Mouse (Mus musculus) megakaryocyte-erythroid progenitor cell, adult 5-6 weeks (primary cell): ENCODE data around the gene Capn2. TPM values are rescaled to one million over a fixed set of nuclear protein-coding genes. Genes with fewer than 3 reads are reported as not detected.

Experiments
- ATAC-seq: replicated peaks from 2 replicates; pipeline ENCODE4 v1.8.0; 2016; ENCODE audit warnings: mild to moderate bottlenecking, inconsistent platforms; ENCODE audit not compliant: severe bottlenecking, poor library complexity, low FRiP score, low TSS enrichment
- total RNA-seq, 2 experiments: library from RNA; stranded (forward) in 1 of 2; stranded (reverse) in 1 of 2; fragments of 200-1000, 215-1000 nt in 1 of 2; fragments of >200 nt in 1 of 2; fragmentation: Nextera tagmentation in 1 of 2; gene quantifications; 2 replicates each; pipeline ENCODE4 v1.2.3; 2014 to 2017

Gene Capn2
- total RNA-seq, 2 experiments from 2014 or later: 2.4 to 7.2 TPM

- peak; percentile 71 for ATAC-seq
Observed at GRCm38 (mm10) chr1:182527921-182528858, 10.8 kb upstream of the Capn2 start.

- no peak for ATAC-seq
Observed at GRCm38 (mm10) chr1:182527261-182527766, 9.9 kb upstream of the Capn2 start.

DNA sequence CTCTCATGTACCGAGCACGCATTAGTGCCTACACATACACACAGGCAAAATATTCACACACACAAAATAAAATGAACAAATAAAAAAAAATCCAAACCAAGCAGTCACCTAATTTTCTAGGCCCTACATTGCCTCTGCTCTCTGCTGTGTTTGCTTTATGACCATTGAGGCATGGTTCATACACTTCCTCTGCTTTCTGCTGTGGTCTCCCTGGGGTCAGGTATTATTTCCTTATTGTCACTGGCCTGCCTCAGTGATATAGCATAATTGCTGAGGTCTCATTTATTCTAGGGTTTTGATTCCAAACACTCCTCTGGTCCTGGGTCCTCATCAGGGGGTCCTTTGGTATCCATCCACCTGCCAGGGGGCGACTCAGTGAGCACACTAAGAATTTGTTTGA, 8.2 kb upstream of the Capn2 start:
- no peak for ATAC-seq

DNA sequence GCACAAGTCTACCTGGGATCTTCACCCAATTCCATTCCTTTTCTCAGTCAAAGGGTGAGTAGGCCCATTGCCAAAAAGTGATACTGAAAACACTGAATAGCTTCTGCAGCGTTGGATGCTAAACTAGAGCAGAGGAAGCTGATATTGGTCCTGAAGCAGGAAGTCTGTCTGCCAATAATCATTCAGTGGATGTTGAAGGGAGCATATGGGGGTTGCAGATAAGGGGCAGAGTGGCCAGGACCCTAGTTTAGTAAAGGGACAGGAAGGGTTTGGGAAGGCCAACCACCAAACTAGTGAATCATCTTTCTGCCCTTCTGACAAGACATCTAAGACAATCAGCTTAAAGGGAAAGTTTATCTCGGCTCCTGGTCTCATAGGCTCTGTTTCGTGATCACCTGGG, 6.3 kb upstream of the Capn2 start:
- ATAC-seq: no peak

GRCm38 (mm10) chr1:182522961-182523360, 5.6 kb upstream of the Capn2 start:
- no peak for ATAC-seq

- ATAC-seq: no peak
Observed at GRCm38 (mm10) chr1:182520938-182521500, 3.6 kb upstream of the Capn2 start.

DNA sequence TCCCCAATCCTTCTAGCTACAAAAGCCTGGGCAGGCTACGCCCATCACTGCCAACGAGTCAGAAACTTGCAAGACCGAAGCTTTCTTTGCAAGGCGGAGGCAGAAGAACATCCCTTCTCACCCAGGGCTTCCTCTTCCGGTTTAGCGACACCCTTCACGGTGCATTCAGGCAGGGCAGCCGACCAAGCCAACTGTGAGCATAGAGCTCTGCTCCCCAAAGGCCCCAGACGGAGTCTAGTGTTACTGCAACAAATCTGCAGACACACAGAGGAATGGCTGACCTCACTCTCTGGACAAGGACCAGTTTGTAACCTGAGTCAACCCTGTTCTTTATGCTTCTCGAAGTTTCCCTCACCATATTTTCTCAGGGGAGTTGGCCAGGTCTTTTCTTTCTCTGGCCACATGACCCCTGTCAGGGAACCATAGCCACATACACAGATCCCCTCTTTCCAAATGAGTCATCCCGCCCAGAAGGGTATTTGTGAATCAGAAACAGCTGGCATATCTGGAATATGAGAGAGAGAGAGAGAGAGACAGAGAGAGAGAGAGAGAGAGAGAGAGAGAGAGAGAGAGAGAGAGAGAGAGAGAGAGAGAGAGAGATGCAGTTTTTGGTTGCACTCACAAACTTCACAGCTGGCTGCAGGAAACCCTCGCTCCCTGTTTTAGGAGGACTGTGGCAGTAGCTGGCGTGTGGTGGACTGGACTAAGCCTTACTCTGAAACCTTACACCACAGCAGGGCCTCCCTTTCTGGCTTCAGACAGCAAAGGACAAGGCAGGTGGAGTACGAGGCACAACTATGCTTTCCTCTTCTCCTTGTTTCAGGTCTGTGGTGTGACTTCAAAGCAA, 2.9 kb upstream of the Capn2 start:
- no peak; the same call in 1 of the 2 replicates for ATAC-seq

GRCm38 (mm10) chr1:182519341-182519740, 1.9 kb upstream of the Capn2 start:
- ATAC-seq: no peak

GRCm38 (mm10) chr1:182518811-182519210, 1.4 kb upstream of the Capn2 start:
- ATAC-seq: no peak

DNA sequence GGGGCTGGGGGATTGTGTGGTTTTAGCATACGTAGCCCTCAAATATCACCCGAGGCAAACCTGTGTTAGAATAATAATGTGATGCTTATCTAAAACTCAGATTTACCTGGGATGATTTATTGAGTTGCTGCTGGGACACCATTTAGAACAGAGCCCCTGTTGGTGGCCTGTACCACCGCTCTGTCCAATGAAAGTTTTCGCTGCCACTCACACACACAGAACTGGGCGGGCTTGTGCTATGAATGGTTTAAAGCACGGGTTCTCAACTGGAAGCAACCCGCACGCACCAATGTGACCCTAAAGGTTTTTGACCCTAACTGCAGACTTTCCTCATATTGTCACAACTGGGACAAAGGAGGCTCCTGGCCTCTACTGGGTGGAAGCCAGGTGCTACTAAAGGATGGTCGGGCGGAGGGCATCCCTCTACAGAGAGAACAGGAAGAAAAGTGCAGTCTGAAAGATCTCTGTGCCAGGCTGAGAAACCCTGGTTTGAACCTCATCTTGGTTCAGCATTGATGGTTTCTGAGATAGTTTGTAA, 804 bp upstream of the Capn2 start:
- no peak for ATAC-seq

DNA sequence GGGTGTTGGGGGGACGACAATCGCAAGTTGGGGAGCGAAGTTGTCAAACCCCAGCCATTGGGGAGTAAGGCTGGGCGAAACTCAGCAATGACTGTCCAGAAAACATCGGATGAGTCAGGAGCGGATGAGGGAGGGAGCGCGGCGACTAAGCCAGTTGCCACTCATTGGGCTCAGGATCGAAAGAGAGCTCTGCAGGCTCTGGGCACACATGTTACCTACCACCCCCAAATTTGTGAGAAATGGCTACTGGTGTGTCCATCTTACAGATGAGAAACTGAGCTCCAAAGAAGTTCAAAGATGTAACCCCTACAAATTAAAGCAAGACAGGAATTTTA, 236 bp upstream of the Capn2 start:
- ATAC-seq: no peak

- no peak for ATAC-seq
Observed at GRCm38 (mm10) chr1:182514803-182515590, 2.4 kb downstream of the Capn2 start.

DNA sequence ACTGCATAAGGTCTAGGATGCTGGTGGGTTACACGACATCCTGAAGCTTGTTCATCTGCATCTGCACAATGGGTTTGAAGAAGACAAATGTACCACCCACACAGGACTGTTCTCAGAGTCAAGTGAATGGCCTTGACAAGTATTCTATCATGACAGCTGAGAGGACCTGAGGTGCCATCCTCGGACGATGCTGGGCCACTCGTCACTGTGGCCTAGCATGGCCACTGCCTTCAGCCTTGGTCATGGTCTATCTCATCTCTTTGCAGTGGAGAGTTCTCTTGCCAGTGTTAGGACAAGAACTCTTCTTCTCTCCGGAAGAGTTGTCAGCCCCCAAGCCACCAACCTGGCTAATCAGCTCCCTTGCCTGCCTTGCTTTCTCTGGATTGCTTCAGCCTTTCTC, 3.7 kb downstream of the Capn2 start:
- no peak for ATAC-seq

GRCm38 (mm10) chr1:182512901-182513410, 4.5 kb downstream of the Capn2 start:
- ATAC-seq: no peak

DNA sequence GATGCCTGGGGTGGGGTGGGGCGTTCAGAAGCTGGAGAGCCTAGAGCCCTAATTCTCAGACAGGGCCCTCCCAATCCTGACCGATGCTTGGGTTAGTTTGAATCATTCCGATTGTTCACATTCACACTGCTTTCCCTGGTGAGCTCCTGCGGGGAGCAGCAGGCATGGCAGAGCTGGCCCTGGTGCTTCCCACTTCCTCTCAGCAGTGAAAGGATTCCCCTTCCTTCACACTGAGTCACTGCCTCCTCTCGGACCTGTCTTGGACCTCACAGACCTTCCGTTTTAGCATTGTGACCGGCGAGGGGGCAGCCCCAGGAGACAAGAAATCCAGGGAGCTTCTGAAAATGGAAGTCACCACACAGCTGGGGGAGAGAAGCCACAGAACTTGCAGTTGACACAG, 5.6 kb downstream of the Capn2 start:
- ATAC-seq: no peak

GRCm38 (mm10) chr1:182511073-182511472, 6.3 kb downstream of the Capn2 start:
- no peak for ATAC-seq

DNA sequence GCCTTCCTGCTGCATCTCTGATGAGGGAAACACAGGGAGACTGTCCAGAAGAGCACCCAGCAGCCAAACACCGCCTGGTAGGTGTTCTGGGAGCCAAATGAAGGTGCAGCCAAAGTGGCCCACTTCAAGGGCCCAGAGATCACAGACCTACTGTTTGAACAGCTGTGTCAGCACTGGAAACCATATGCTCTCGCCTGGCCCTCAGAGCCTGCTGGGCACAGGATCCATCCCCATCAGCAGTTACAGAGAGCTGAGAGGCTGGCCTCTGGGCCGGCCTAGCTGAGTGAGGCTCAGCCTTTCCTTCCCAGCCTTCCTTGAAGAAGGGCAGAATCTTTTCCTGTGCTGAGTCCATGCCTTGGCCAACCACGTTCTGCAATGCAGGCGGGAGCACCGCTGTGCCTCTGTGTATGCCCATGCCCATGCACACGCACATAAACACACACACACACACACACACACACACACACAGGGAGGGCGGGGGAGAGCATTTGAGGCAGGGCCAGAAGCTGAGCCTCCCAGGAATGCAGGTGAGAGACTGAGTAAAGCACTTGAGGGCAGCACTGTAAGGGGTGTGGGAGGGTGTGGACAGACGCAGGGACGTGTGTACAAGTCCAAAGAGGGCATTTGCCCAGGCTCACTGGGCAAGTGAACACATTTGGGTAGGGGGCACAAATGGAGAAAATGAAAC, 8.2 kb downstream of the Capn2 start:
- ATAC-seq: no peak

DNA sequence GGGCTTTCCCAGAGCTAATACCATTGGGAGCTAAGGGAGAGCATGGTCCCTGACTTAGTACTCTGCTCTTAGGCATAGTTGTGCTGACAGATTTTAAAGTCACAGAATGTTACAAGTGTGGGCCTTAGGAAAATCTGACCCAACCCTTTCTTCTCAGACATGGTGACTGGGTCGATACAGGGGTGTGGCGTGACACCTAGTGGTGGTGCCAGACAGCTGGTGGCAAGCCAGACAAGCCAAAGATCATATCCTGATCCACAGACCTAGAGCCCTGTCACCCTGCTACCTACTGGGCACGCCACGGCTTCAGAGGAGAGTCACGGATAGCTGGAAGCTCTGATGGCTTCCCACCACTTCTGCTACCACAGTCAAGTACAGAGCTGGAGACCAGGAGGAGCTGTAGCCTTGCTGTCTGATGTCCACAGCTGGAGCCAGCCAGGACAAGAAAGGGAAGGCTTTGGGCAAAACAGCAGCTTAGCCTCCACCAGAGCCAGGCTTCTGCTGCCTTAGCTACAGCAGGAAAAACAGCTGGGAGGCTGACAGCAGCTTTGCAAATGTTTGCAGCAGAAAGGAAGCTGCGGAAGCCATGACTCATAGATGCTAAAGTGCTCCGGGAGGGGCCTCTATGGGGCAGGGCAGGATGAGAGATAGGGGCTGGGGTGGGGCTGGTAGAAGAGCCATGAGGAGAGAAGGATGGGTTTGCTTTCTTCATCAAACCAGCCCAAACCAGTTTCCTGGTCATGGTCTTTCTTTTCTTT, 11.0 kb downstream of the Capn2 start:
- peak; percentile 75 for ATAC-seq
